Mouse (Mus musculus) adrenal gland, postnatal 4 days (tissue): ENCODE data around the gene Acpp. TPM values are rescaled to one million over a fixed set of nuclear protein-coding genes. Genes with fewer than 3 reads are reported as not detected.

Experiments
- DNase-seq, 2 experiments: peaks; one replicate each; pipeline ENCODE4 v3.0.0; 2021 to 2022; ENCODE audit warnings: low spot score in 2 of 2, mixed read lengths in 2 of 2
- total RNA-seq, 2 experiments: library from RNA; stranded (reverse); gene quantifications; 2 replicates each; pipeline ENCODE4 v1.2.3; 2021

Gene Acpp
- total RNA-seq, 2 experiments from 2014 or later, result 1.8 to 2.2 TPM

DNA sequence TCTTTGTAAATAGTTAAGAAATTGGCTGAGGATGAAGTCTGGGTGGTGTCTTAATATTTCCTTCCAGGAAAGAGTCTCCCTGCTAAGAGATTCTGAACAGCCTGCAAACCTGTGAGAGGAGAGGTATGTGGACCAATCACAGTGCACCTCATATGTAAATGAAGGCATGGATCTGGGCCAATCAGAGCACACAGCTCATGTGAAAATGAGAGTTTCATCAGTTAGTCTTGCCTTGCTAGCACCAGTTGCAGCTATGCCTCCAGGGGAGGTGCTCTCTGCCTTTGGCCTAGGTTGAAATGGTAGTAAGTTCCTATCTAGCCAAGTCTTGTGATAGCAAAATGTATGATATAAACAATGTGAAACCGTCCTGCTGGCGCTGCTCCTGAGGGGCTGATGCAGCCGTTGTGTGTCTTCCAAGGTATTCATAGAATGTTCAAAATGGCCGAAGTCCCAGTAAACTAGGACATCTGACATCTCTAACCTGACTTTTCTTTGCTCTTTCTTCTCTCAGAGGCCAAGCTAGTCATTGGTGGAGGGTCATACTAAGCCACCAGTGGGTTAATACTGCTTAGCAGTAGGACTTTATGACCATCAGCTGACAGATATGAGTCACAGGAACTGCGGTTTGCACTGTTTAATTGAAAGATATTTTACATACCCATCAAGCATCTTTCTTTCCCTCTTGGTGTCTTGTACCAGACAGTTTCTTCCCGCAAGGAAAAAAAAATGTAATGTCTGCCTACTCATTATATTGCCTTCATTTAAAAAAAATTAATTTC lies 32.0 kb downstream of the Acpp start:
- DNase-seq, result no peak

GRCm38 (mm10) chr9:104304800-104305199 lies 32.7 kb downstream of the Acpp start:
- no peak for DNase-seq

DNA sequence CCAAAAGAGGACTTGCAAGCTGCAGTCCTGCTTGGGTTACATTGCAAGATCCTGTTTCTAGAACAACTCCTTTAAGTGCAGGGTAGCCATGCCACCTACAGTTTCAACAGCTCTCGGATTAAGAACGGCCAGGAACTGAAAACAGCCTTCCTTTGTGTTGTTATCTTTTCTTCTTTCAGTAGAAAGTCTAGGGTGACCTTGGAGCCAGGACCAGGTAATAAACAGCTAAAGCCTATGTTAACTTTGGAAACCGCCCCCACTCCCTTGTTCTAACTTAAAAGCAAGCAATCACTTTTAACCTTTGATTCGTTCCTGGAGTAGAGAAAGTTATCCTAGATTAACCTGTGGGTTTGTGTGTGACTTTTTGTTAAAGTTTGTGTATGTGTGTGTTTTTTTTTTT lies 33.2 kb downstream of the Acpp start:
- DNase-seq, result no peak

DNA sequence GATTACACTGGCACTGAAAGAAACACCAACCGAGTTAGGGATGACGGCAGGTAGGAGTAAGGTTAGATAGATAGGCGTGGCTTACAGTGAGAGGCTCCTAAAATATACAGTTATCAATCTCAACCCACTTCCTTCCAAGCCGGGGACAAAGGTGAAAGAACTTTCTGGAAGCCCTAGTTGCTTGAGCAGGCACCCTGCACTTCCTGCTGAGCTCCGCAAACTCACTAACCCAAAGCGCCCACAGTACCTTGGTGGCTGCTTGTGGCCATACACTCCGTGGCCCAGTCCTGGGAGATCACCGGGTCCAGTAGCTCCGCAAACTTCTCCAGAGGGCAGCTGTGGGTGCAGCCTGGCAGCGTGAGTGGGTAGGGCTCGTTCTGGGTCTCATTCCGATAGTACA lies 37.0 kb downstream of the Acpp start:
- no peak for DNase-seq

GRCm38 (mm10) chr9:104297041-104297440 lies 40.5 kb downstream of the Acpp start:
- no peak for DNase-seq

DNA sequence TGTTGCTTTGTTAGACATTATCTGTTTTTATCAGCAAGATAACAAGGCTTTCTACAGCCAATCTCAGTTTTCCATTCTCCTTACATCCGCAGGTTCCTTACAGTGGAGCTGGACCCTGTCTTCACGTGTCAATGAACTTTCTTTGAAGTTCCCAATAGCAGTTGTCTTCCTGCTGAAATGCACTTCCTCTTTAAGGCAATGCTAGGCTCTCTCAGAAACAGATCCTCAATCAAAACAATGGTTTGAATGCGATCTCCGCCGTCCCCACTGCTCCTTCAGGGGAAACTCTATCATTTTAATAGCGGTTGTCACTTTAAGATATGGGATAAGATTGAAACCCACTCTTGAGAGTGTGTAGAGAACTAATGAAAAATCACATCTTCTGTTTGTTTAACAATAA lies 52.6 kb downstream of the Acpp start:
- DNase-seq, result no peak

- no peak for DNase-seq
These were observed 55.0 kb downstream of the Acpp start for GRCm38 (mm10) chr9:104282536-104282935.

DNA sequence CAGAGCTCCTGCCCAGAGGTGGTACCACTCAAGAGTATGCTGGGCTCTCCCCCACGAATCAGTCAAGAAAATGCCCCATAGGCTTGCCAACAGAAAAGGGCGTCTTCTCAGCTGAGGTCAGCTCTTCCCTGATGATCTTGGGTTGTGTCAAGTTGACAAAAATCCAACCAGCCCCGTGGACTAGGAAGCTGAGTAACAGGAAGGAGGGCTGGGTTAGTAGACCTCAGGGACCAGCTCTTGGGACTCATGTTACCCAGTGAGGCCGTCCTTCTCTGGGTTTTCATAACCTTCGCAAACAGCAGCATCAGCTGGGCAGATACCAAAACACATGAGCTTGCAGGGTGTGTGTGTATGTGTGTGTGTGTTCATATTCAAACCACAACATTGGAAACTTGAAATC lies 55.8 kb downstream of the Acpp start:
- no peak for DNase-seq

DNA sequence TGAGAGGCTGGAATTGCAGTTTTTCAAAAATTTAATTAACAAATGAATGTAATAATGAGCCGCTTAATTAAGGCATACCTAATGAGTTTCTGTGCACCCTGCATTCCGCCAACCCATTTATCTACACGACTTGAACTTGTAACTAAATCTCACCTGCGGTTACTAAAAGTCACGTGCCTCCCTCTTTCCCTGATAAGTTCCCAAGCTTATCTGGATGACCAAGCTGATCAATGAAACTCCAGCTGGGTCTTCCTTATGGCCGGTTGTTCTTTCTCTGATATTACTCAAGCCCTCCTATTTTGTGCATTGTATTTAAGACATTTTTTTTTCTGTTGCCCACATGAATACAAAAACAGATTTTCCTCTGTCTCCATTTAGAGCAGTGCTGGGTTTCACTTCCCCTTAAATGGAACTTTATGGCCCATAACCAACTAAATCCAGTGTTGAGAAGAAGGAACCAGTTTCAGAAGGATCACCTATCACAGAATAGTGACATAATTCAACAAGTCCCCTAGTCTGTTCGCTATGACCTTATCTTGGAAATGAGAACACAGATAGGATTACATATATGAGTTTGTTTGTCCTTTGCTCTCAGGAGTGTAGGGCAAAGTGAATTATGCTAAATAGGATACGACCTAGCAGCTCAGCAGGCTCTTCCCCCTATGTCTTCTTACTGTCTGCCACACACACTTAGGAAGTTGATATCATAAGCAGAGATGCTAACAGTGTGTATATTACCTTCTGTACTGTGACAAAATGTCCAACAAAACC lies 56.6 kb downstream of the Acpp start:
- DNase-seq, result no peak

GRCm38 (mm10) chr9:104277528-104278162 lies 59.9 kb downstream of the Acpp start:
- DNase-seq, result no peak

GRCm38 (mm10) chr9:104275084-104275785 lies 62.3 kb downstream of the Acpp start:
- no peak for DNase-seq

GRCm38 (mm10) chr9:104272057-104272456 lies 65.5 kb downstream of the Acpp start:
- DNase-seq, result no peak

GRCm38 (mm10) chr9:104271642-104272041 lies 65.9 kb downstream of the Acpp start:
- DNase-seq, result no peak

DNA sequence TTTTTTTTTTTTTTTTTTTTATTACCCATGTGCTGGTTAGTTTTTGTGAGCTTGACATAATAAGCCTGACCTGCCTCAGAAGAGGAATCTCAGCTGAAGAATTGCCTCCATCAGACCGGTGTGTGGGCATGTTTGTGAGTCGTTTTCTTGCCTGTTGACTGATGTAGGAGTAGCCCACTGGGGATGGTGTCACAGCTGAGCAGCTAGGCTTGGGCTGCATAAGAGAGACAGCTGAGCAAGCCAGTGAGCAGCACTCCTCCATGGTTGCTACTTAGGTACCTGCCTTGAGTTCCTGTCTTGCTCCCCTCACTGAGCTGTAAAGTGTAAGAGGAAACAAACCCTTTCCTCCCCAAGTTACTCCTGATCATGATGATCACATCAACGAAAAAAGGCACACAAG lies 67.6 kb downstream of the Acpp start:
- DNase-seq, result no peak

- DNase-seq, result no peak
These were observed 68.1 kb downstream of the Acpp start for GRCm38 (mm10) chr9:104269349-104269871.

DNA sequence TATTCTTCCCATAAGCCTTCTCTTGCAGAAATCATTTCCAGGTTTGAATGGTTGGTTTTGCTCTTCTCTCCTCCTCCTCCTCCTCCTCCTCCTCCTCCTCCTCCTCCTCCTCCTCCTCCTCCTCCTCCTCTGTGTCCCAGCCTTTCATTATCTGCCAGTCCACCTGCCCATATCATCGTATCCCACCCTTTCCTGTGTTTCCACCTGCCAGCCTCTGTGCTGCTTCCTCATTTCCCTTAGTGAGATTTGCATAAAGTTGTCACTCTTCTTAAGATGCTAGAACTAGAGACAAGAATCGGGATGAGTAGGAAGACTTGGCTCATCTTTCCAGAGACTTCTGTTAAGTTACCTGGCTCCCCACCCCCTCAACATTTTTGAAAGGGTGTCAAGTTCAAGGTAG lies 73.0 kb downstream of the Acpp start:
- DNase-seq, result no peak

- DNase-seq, result peak; percentile 93 to 99
These were observed 74.7 kb downstream of the Acpp start, which contains the start of gene Dnajc13 for GRCm38 (mm10) chr9:104262823-104263352. Gene Dnajc13 (minus strand): TSS chr9:104262930.

DNA sequence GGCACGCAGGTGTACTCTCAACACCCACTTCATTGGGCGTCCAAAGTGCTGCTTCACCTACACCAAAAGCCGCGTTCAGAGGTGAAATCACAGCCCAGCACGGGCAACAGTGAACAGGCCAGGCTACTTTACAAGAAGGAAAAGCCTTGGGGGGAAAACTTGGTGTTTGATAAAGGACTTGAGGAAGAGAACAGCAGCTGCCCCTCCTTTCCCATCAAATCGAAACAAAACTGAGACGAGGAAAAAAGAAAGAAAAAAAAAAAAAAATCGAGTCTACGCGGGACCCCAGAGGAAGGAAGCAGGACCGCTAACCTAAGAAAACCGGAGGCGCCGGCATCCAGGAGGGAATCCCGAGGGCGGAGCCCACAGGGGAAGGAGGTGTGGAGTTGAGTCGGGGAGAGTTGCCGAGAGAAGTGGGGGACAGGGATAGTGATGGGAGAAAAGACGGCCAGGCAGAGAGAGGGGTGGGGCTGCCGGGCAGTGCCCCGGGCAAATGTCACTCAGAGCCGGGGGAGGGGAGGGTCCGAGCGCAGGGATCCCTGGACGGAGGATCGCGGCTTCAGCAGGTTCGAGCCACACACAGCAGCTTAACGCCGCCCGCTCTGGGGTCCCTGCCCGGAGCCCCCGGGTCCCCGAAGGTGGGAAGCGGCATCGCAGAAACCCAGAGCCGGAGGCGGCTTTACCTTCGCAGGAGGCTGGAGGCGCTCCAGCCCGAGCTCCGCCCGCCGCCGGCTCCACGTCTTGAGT lies 75.4 kb downstream of the Acpp start:
- peak; percentile 14 to 21 for DNase-seq

DNA sequence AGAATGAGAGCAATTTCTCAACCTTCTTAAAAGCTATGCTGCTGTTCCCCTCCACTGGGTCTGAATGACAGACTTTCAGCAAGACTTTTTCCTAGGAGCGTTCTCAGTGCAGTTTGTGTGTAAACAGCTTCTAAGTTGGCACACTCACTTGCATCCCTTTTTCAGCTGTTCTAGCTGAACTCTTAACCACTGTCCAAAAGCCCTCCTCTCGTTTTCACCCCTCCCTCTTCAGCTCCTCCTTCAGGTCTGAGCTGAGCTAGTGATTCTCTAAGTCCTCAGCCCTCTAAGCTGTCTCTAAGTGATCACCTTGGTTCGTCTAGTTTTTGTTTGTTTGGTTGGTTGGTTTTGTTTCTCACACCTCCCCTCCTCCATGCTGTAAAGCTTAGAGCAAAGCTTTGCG lies 77.2 kb downstream of the Acpp start:
- DNase-seq, result no peak

GRCm38 (mm10) chr9:104256085-104256484 lies 81.5 kb downstream of the Acpp start:
- no peak for DNase-seq
